Mouse (Mus musculus) megakaryocyte, embryonic 14.5 days (primary cell): ENCODE results near the gene C8b. TPM values are rescaled to one million over a fixed set of nuclear protein-coding genes. Genes with fewer than 3 reads are reported as not detected.

Experiments used
- H3K27me3 ChIP-seq: replicated peaks from 2 replicates; pipeline ENCODE3; 2012; ENCODE audit warnings: inconsistent platforms
- H3K36me3 ChIP-seq: replicated peaks from 2 replicates; pipeline ENCODE3; 2012; ENCODE audit warnings: low read length, inconsistent platforms, mixed read lengths
- H3K4me1 ChIP-seq: 2 replicates; pipeline ENCODE4 v1.6.1; 2012; ENCODE audit warnings: inconsistent platforms
- H3K4me3 ChIP-seq: replicated peaks from 2 replicates; pipeline ENCODE3; 2012; ENCODE audit warnings: moderate library complexity, mild to moderate bottlenecking, inconsistent platforms
- H3K9me3 ChIP-seq: 2 replicates; pipeline ENCODE4 v1.6.1; 2012; ENCODE audit warnings: inconsistent platforms
- FLI1 ChIP-seq: IDR thresholded peaks from 2 replicates; pipeline ENCODE4 v1.6.1; 2012; ENCODE audit warnings: low read length, inconsistent platforms, mixed read lengths
- GATA1 ChIP-seq: IDR thresholded peaks from 3 replicates; pipeline ENCODE4 v1.6.1; 2012; ENCODE audit warnings: mixed read lengths, low read length, inconsistent platforms, borderline replicate concordance
- polyA plus RNA-seq: library from polyadenylated mRNA; stranded (reverse); fragments of >175 nt; gene quantifications from 2 replicates; pipeline ENCODE4 v1.2.3, GENCODE M21; 2012; ENCODE audit warnings: low replicate concordance; ENCODE audit not compliant: insufficient read depth

Gene C8b
- polyA plus RNA-seq, 1 experiment: not detected

DNA sequence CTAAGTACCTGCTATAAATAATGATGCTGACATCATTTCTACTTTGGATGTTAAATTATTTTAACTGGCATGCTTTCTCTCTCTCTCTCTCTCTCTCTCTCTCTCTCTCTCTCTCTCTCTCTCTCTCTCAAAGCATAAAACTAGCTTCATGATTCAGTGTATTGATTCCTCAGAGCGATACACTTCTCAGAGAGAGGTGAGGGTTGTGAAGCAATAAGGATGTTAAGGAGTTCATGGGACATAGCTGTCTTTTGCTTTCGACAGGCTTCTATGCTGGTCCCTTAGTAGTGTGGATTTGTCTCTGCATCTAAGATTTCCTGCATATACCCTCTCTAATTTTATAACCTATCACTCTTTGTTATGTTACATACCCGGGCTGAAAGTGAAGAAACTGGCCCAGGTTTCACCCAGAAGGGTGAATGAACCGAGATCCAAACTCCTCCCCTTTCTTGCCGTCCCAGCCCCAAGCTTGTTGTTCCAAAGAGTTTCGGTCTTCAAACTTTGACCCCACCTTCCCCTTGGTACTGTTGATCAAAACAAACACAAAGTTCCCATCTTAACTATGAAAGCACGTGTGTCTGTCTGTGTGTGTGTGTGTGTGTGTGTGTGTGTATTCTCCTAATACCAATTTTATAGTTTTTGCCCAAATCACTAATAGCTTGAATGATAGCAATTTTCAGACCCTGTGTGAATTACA lies 58.4 kb downstream of the C8b start:
- H3K36me3 ChIP-seq: no peaks in the 10 kb centered on the region
- peaks cover 37% of the 10 kb centered on the region for H3K9me3 ChIP-seq
- H3K27me3 ChIP-seq: no peaks in the 10 kb centered on the region
- H3K4me1 ChIP-seq: no peaks in the 10 kb centered on the region
- TF ChIP-seq GATA1 (no peak), FLI1 (no peak)
- no peak overlapping the region for H3K4me3 ChIP-seq

DNA sequence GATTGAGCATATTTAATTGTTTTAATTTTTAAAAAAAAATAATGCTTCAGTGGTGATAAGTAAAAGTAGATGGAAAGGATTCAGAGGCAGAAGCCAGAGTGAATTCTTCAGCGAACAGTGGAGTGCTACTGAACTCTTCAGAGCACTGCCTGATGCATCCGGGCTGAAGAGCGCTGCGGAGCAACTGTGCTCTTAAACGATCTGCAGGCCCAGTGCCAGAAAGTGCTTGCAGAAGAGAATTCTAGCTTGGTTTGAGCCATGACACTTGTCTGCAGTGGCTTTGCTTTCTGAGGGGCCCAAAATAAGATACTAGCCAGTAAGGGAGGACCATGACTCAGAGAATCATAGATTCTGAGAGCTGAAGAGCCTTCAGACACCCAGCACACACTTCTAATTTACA lies 62.8 kb downstream of the C8b start:
- Histone ChIP-seq H3K4me3 (no peak overlapping the region), H3K9me3 (peaks cover 17% of the 10 kb centered on the region), H3K36me3 (no peaks in the 10 kb centered on the region), H3K27me3 (no peaks in the 10 kb centered on the region), H3K4me1 (no peaks in the 10 kb centered on the region)
- TF ChIP-seq FLI1: no peak
- TF ChIP-seq GATA1: no peak

DNA sequence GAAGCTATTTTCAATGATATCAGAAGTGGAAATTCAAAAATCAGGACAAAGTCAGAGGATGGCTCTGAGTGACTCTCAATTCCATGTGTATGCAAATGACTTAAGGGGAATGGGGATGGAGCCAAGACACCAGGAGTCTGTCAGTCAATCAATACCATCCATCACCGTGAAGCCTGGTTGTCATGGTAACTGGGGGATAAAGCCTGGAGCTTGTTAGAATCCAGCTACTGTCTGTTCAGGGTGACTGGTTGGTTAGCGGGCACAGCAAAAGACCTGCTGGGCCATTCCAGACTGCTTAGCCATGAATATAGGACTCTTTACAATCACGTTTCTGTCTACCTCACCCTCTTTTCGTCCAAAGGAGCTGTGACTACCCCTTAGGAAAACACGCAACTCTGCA lies 69.0 kb downstream of the C8b start:
- Histone ChIP-seq H3K36me3 (no peaks in the 10 kb centered on the region), H3K27me3 (no peaks in the 10 kb centered on the region), H3K9me3 (peaks cover 21% of the 10 kb centered on the region), H3K4me1 (no peaks in the 10 kb centered on the region), H3K4me3 (no peak overlapping the region)
- no peak for TF ChIP-seq GATA1

DNA sequence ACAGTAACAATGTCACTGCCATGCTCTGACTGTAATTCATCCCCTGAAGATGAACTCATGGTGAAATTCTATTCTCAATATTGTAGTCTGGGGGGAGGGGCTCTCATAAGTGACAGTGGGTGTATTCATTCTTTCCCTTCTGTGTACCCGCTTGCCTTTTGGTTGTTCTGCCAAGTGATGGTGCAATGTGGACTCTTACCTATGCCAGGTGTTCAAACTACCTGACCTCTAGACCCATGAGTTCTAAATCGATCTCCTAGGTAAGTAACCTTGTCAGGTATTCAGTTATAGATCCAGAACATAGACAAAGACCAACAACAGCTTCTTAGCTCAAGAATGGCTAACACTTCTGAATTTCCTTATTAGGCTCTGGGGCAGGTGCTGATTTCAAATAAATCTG lies 72.2 kb downstream of the C8b start:
- no peaks in the 10 kb centered on the region for H3K4me1 ChIP-seq
- TF ChIP-seq GATA1: no peak
- TF ChIP-seq FLI1: no peak
- peaks cover 5% of the 10 kb centered on the region; the same call in 1 of the 2 replicates for H3K9me3 ChIP-seq
- H3K36me3 ChIP-seq: no peaks in the 10 kb centered on the region
- no peaks in the 10 kb centered on the region for H3K27me3 ChIP-seq
- no peak overlapping the region for H3K4me3 ChIP-seq

DNA sequence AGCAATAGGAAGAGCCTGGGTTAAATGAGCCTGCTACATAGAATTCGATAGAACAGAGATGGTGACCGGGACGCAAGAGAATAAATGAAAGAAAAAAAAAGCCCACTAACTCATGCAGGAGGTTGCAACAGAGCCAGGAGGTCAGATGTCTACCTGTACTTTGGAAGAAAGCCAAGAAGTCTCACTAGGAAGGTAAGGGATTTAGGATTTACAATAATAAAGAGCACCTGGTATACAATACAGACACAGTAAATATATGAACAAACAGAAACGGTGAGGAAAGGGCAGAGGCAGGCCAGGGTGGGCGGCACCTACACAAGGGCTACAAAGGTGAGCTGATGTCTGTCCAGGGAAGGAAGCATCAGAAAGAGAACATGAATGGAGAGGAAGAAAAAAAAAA lies 76.1 kb downstream of the C8b start:
- Histone ChIP-seq H3K27me3 (no peaks in the 10 kb centered on the region), H3K4me3 (no peak overlapping the region), H3K36me3 (no peaks in the 10 kb centered on the region), H3K4me1 (no peaks in the 10 kb centered on the region), H3K9me3 (no peaks in the 10 kb centered on the region; the same call in 1 of the 2 replicates)
- TF ChIP-seq FLI1: no peak
- TF ChIP-seq GATA1: no peak

DNA sequence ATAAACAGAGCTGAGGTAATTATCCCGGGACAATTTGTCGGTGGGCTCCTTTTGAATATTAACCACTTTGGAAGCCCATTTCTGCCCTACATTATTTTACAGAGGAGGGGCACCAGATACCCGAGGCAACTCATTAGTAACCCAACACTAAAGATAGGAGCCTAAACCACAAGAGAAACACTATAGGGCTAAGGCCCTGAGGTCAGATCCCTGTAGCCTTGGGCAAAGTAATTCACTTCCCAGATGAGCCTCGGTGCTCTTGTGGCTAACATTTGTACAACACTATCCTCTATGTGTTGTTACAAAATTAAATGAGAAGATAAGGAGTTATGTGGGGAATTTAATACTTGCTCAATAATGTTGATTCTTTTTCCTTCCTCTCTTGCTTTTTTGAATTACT lies 77.4 kb downstream of the C8b start:
- Histone ChIP-seq H3K4me3 (no peak overlapping the region), H3K27me3 (no peaks in the 10 kb centered on the region), H3K4me1 (no peaks in the 10 kb centered on the region), H3K9me3 (no peaks in the 10 kb centered on the region; the same call in 1 of the 2 replicates), H3K36me3 (no peaks in the 10 kb centered on the region)
- TF ChIP-seq FLI1 (no peak), GATA1 (no peak)

Other genes with a start within 250 kb of the C8b start
- gene Gm17662, start 91.0 kb downstream of the C8b start, polyA plus RNA-seq: not detected in 2 replicates
- gene C8a, start 110.1 kb downstream of the C8b start, polyA plus RNA-seq: not detected in 2 replicates
- gene Fyb2, start 147.1 kb downstream of the C8b start, polyA plus RNA-seq: not detected in 2 replicates